Mouse (Mus musculus): Measurements from ENCODE around the gene Glce. TPM values are rescaled to one million over a fixed set of nuclear protein-coding genes. Genes with fewer than 3 reads are reported as not detected.
A peak's percentile ranks its signal among the peaks of the same experiment; 100 is the strongest.

The Glce gene
- total RNA-seq, 2 experiments from 2014 or later, result 12.4 to 21.4 TPM

DNA sequence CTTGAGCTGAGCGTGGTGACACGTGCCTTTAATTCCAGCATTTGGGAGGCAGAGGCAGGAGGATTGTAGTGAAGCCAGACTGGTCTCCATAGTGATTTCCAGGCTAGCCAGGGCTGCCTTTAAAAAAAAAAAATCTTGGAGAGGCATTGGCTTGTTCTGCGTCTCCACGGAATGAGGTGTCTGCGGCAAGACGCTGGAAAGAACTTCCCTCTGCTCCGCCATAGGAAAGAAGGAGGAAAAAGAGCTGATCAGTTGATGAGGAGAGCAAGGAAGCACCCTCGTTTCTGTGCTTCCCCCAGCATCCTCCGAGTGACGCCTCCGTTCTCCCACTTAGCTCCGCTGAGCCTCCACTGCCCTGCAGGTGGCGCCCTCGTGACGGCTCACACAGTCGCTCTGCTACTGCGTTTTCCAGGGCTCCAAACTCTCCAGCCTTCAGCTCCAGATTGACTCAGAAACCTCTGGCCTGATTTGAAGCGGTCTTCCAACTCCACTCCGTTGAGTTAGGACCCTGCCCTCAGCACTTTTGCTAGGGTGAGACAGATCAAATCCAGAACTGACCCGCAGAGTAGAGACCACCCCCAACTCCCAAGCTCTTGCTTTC is 82.3 kb downstream of the Glce start:
- ATAC-seq (replicated peaks; ENCODE audit: poor library complexity, severe bottlenecking), result peak; percentile 96

DNA sequence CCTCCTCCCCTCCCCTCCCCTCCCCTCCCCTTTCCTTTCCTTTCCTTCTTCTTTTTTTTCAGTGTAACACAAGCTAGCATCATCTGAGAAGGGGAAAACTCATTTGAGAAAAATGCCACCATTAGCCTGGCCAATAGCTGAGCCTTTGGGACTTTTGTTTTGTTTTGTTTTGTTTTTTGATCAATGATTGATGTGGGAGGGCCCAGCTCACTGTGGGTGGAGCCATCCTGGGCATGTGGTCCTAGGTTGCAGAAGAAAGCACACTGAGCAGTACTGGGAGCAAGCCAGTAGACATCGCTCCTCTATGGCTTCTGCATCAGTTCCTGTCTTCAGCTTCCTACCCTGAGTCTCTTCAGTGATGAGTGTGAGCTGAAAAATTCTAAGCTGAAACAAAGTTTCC is 86.6 kb downstream of the Glce start:
- no peak for ATAC-seq (replicated peaks; ENCODE audit: poor library complexity, severe bottlenecking)

DNA sequence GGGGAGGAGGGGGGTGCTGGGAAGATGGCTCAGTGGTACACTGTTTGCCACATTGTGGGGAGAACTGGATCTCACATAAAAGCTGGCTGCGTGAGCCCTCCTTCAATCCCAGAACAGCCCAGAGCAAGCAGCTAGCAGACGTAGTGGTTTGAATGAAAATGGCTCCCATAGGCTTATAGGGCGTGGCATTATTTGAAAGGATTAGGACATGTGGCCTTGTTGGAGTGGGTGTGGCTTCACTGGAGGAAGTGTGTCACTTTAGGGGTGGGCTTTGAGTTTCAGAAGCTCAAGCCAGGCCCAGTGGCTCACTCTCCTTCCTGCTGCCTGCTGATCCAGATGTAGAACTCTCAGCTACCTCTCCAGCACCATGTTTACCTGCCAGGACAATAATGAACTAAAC is 90.2 kb downstream of the Glce start:
- no peak for ATAC-seq (replicated peaks; ENCODE audit: poor library complexity, severe bottlenecking)

DNA sequence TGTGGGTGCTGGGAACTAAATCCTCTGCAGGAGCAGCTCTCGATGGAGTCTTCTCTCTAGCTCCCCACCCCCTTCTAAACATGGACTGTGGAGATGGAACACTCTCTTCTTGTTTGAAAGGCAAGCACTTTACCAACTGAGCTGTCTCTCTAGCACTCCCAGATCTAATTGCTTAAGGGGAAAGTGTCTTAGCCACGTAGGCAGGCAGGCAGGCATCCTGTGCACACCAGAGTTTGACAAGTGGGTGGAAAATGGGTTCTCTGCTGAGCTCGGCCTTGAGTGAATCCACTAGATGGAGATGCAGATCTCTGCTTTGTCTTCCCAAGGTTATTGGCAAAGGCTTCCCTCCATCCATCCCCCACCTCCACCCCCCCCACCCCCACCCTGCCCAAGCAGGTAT is 94.4 kb downstream of the Glce start:
- no peak for ATAC-seq (replicated peaks; ENCODE audit: poor library complexity, severe bottlenecking)

DNA sequence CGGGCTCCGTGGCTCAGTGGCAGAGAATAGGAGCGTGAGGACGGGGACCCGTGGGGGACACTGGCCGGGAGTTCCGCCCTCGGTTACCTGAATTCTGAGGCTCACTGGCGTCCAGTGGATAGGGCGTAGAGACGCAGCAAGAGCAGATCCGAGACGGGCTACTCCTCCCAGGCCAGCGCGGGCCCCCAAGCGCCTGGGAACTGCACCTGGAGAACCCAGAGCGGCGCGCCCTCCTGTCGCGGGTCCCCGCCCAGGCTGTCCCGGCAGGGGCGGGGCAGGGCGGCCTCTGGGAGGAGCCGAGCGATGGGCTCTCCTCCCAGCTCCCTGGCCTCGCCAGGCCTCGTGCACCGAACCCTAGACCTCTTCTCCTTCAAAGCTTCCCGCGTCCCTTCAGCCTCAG is 95.9 kb downstream of the Glce start, which contains the start of gene Paqr5:
TSS of gene Paqr5 (minus strand) at position 257 of the 400 bp plus-strand sequence.
- ATAC-seq (replicated peaks; ENCODE audit: poor library complexity, severe bottlenecking), result peak; percentile 75

DNA sequence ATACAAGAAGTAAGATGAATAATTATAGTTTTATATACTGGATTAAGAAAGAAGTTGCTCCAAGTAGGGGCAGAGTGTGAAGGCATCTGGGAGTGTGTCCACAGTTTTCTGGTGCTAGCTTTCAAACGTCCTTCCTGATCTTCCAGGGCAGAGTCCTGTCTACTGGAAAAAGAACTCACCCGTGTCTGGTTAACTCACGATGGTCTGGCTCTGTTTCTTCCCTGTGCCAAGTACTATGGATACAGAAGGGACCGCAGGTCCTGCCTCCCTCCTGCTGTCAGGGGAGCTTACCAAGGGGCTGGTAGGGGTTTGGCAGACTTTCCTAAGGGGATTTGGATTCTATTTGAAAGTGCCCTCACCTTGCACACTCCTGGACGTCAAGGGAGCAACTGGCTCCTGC is 97.4 kb downstream of the Glce start:
- no peak for ATAC-seq (replicated peaks; ENCODE audit: poor library complexity, severe bottlenecking)

DNA sequence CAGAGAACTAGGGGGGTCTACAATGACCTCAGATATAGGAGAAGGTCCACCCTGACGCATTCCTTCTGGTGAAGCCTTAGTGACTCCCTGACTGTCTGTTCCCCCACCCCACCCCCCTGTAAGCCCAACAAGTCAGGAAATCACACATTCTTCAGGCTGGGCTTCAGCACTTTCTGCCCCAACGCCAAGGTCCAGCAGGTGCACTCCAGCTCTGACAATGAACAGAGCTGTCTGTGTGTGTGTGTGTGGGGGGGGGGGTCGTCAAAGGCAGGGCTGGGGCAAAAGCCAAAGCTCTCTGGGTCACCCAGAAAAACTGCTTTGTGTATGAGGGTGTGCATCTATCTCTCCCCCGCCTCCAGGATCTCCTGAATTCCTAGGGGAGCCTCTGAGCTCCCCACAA is 98.6 kb downstream of the Glce start:
- no peak for ATAC-seq (replicated peaks; ENCODE audit: poor library complexity, severe bottlenecking)

DNA sequence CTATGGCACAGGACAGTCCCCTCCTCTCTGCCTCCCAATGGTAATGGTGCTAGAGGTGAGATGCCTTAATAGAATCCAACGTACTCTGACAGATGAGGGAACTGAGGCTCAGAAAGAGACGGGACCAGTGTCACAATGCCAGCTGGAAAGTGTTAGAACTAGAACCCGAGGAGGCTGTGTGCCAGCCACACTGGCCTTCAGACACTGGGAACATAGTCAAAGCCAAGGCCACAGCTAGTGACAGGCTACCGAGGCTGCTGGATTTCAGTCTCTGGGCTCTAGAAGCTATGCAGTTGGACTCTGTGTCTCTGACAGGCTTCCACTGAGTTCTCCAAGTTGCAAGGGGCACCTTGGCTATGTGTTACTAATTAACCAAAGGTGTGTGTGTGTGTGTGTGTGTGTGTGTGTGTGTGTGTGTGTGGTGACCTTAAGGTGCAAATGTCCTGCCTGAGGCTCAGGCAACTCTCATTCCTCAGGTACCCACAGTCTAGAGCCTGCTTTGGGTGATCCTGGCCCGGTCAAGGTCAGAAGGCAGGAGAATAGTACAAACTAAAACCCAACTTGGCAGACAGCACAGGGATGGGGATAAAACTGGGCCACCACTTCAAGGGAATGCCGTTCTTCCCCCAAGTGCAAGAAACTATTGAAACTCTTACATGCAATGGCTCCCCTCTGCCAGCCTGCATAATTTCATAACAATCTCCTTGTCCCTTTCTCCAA is 99.3 kb downstream of the Glce start:
- no peak for ATAC-seq (replicated peaks; ENCODE audit: poor library complexity, severe bottlenecking)

DNA sequence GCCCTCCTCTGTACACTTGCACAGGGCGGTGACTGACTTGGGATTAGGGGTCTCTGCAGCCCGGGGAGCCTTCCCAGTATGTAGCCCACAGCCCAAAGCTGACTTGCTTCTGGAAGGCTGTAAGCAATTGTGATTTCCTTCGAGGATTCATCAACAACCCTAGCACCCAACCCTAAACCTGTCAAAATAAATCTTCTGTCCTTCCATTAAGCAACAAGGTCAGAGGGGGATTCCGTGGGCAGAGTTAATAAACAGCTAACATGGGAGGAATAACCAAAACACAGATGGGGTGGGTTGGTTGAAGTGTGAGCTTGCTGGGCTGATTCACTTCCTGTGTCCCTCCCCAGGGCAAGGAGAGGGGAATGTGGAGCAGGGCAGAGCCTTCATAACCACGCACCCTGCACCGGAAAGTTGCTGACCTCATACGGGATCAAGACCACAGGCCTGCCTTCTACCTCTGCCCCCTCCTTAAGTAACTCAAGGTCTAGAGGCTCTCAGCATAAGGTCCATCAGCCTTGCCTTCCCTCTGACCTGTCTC is 100.8 kb downstream of the Glce start:
- ATAC-seq (replicated peaks; ENCODE audit: poor library complexity, severe bottlenecking), result peak; percentile 40

DNA sequence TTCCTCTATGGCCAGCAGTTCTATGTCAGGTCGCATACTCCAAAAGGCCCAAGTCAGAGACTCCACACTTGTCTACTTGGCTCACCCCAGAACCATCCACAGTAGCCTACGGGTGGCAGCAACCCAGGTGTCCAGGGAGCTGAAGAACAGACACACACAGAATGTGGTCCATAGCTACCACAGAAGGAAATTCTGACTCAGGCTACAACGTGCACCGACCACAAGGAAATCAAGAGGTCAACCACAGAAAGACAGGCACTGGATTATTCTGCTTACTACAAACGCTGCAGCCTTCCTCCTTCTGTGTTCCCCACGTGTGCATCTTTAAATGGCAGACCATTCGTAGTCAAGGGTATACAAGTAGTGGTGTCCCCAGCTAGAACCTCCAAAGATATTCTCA is 102.2 kb downstream of the Glce start:
- peak; percentile 83 for ATAC-seq (replicated peaks; ENCODE audit: poor library complexity, severe bottlenecking)

DNA sequence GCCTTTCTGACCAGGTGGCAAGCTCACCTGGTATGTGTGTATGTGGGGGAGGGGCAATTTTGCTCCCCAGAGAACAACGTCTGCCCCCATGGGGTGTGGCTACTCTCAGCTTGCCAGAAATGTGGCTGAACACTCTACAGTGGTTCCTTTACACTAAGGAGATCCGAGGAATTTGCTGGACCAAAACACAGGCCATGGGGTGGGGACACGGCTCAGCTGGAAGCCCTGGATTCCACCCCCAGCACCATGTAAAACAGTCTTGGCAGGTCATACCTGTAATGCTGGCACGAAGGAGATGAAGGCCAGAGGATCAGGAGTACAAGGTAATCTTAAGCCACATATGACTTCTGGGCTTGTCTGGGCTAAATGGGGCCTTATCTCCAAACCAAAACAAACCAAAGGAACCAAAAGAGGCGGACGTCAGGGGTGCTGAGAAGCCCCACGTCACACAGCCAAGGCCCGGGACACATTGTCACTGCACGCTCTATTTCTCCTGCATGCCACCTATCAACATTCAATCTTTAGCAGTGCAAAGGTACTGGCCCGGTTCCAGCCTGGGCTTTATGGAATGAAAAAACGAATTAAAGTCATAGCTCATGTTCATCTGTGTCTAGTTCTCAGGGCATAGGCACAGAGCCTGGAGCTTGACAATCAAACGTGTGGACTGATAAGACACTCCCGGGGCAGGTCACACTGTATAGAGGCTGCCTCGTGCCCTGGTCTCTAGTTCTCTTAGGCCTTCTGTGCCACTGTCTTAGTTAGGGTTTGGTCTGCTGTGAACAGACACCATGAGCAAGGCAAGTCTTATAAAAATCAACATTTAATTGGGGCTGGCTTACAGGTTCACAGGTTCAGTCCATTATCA is 104.0 kb downstream of the Glce start:
- ATAC-seq (replicated peaks; ENCODE audit: poor library complexity, severe bottlenecking), result no peak

DNA sequence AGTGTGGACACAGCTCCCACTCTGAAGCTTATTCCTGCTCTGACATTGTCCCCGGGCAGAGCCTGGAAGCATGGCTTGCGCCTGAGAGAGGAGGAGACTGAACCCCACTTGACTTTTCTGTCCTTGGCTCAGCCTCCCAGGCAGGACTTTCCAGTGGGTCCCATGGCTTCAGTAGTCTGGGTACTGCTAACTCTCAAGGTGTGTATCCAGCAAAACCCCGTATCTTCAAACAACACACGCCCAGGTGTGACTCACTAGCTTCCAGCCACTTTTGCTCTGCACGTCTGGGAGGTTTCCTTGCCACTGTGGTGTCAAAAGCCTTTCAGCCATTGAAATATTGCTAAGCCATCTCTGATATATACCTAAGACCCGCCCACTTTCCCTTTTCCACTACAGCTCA is 105.1 kb downstream of the Glce start:
- ATAC-seq (replicated peaks; ENCODE audit: poor library complexity, severe bottlenecking), result no peak

DNA sequence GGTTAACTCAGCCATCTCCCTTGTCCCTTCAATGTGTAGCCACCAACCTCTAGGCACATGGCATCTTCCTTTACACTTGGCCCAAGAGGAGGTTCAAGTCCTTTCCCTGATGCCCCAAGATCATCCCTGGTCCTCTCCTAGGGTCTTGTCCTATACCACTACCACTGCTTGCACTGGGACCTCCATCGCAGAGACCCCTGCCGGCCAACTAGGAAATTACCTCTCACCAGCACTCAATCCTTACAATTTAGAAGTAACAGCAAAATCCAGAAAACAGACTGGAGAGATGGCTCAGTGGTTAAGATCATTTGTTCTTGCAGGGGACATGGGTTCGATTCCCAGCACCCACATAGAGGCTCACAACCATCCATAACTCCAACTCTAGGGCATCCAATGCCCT is 107.0 kb downstream of the Glce start:
- no peak for ATAC-seq (replicated peaks; ENCODE audit: poor library complexity, severe bottlenecking)

DNA sequence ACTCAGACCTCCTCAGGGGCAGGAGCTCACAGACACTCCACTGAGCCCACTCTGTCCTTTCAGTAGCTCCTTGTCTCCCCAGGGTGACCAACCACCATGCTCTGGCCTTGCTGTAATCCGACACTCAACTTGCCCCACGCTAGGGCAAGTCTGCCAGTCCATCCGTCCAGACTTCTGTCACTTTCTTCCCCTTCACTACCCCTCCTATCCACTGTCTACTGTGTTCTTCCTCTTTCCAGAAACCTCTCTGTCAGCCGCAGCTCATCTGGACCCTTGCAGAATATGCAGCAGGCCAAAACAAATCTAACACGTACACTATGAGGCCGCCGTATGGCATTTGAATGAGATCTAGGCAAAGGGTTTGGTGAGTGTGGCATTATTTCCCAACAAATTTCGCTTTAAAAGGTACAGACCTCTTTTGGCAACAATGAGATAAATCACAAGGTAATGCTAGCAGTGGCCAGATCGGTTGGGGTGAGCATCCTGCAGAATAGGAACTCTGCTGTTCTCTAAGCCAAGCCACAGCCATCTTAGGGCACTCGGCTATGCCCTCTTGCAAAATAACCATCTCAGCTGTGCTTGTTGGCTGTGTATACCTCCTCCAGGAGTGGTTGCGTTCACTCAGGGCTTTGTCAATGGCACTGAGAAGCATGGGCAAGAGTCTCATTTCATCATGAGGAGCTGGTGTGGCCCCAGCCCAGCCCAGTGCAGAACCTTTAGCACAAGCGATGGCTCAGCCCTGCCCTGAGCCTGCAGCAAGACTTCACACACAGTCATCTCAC is 108.9 kb downstream of the Glce start:
- ATAC-seq (replicated peaks; ENCODE audit: poor library complexity, severe bottlenecking), result peak; percentile 81

DNA sequence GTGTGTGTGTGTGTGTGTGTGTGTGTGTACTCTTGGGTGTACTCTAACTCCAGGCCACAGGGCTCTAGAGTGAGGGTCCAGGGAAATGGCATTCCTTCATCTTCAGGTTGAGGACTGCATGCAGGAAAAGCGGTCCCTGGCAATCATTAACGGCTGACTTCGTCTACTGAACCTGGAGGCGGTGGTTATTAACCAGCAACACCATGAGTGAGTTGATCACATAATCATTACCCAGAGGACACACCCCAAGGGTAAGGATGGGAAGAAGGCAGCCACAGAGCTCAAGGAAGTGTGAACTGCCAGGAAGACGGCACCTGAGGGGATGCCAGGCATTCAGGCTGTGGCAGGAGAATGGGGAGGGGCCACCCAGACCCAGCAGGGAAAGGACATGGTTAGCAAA is 114.1 kb downstream of the Glce start:
- no peak for ATAC-seq (replicated peaks; ENCODE audit: poor library complexity, severe bottlenecking)

Other genes starting within 250 kb of the Glce start
- 3,366 and 4,270 TPM in 2 replicates for gene Rplp1, start 208.1 kb downstream of the Glce start, total RNA-seq (2014; fragmentation: Nextera tagmentation)
- 4,896 and 5,913 TPM in 2 replicates for gene Rplp1, start 208.1 kb downstream of the Glce start, total RNA-seq (2017)
- gene Kif23, start 175.9 kb downstream of the Glce start, total RNA-seq (2014; fragmentation: Nextera tagmentation), result 32.7 and 46.7 TPM in 2 replicates
- 146 and 173 TPM in 2 replicates for gene Kif23, start 175.9 kb downstream of the Glce start, total RNA-seq (2017)
- 0.60 TPM in 1 of 2 replicates, not detected in the other for gene Paqr5, start 95.8 kb downstream of the Glce start, total RNA-seq (2014; fragmentation: Nextera tagmentation)
- gene Paqr5, start 95.8 kb downstream of the Glce start, total RNA-seq (2017), result 0.21 and 0.34 TPM in 2 replicates
- not detected in 2 replicates for gene Spesp1, start 159.6 kb upstream of the Glce start, total RNA-seq (2014; fragmentation: Nextera tagmentation)
- not detected in 2 replicates for gene Spesp1, start 159.6 kb upstream of the Glce start, total RNA-seq (2017)
- 212 and 423 TPM in 2 replicates for gene Anp32a, start 218.6 kb upstream of the Glce start, total RNA-seq (2014; fragmentation: Nextera tagmentation)
- gene Anp32a, start 218.6 kb upstream of the Glce start, total RNA-seq (2017), result 721 and 833 TPM in 2 replicates